Mouse (Mus musculus): ENCODE results near the gene Vav2. TPM values are rescaled to one million over a fixed set of nuclear protein-coding genes. Genes with fewer than 3 reads are reported as not detected.

The Vav2 gene
- polyA plus RNA-seq, 1 experiment from 2014 or later, result 16.4 TPM

DNA sequence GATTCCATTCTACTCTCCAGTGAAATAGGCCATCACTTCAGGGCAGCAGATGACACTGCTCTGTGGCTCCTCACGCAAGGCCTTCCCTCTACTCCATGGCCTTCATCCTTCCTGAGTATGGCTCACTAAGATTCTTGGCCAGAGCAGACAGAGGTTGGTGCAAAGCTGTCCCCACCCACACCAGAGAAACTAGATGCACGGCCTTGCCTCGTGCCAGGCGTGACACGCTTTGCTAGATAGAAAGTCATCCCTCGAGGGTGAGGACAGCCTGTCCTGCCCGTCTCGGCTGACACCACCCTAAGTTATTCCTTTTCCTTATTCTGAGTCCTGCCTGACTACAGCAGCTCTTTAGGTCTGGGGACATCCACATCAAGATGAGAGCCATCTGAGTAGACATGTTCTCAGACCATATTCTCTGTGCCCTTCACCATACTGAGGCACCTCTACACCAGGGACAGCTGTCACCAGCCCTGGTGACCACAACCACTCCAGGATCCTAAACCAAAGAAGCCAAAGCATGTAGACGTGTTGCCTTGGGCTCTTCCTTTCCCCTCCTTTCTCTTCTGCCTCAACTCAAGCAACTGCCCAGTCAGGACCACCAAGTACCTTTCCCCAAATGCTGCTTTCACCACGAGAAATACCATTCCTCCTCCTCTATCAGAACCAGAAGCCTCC lies 97.3 kb downstream of the Vav2 start:
- H3K4me1 ChIP-seq (ENCODE audit: control insufficient read depth, insufficient read depth, low read length), result peaks cover 15% of the 10 kb centered on the region; the same call in 1 of the 2 replicates
- ATAC-seq (ENCODE audit: low FRiP score, low TSS enrichment) (no peak), DNase-seq (no peak)
- H3K4me3 ChIP-seq (replicated peaks; ENCODE audit: low read depth, low read length), result no peak overlapping the region
- H3K9me3 ChIP-seq (ENCODE audit: control insufficient read depth, low read length), result no peaks in the 10 kb centered on the region
- H3K9ac ChIP-seq (replicated peaks; ENCODE audit: low read length), result no peak overlapping the region
- H3K4me2 ChIP-seq (ENCODE audit: low read length), result no peak overlapping the region
- H3K27me3 ChIP-seq (ENCODE audit: control insufficient read depth, insufficient read depth, low read length), result no peaks in the 10 kb centered on the region
- H3K27ac ChIP-seq (replicated peaks; ENCODE audit: low read depth, low read length), result no peak overlapping the region
- H3K36me3 ChIP-seq (ENCODE audit: control insufficient read depth, insufficient read depth, low read length), result no peaks in the 10 kb centered on the region
- 95% methylated on average over 10 of the region's 10 CpGs for WGBS

- no peaks in the 10 kb centered on the region for H3K27me3 ChIP-seq (ENCODE audit: control insufficient read depth, insufficient read depth, low read length)
- no peak for ATAC-seq (ENCODE audit: low FRiP score, low TSS enrichment)
- H3K27ac ChIP-seq (replicated peaks; ENCODE audit: low read depth, low read length), result no peak overlapping the region
Observed at GRCm38 (mm10) chr2:27328613-27329041, 98.2 kb downstream of the Vav2 start.

GRCm38 (mm10) chr2:27327886-27328285 lies 98.9 kb downstream of the Vav2 start:
- 59% methylated on average over 4 of the region's 4 CpGs for WGBS
- ATAC-seq (ENCODE audit: low FRiP score, low TSS enrichment), result no peak
- no peaks in the 10 kb centered on the region for H3K9me3 ChIP-seq (ENCODE audit: control insufficient read depth, low read length)
- no peak overlapping the region for H3K4me3 ChIP-seq (replicated peaks; ENCODE audit: low read depth, low read length)
- no peak for DNase-seq
- H3K36me3 ChIP-seq (ENCODE audit: control insufficient read depth, insufficient read depth, low read length), result no peaks in the 10 kb centered on the region
- H3K4me2 ChIP-seq (ENCODE audit: low read length), result no peak overlapping the region
- peaks cover 22% of the 10 kb centered on the region; the same call in 1 of the 2 replicates for H3K4me1 ChIP-seq (ENCODE audit: control insufficient read depth, insufficient read depth, low read length)
- no peak overlapping the region for H3K9ac ChIP-seq (replicated peaks; ENCODE audit: low read length)
- H3K27ac ChIP-seq (replicated peaks; ENCODE audit: low read depth, low read length), result no peak overlapping the region
- no peaks in the 10 kb centered on the region for H3K27me3 ChIP-seq (ENCODE audit: control insufficient read depth, insufficient read depth, low read length)

More at GRCm38 (mm10) chr2:27328613-27329041, 98.2 kb downstream of the Vav2 start:
- Histone ChIP-seq H3K9ac (replicated peaks; ENCODE audit: low read length) (no peak overlapping the region), H3K4me1 (ENCODE audit: control insufficient read depth, insufficient read depth, low read length) (peaks cover 18% of the 10 kb centered on the region; the same call in 1 of the 2 replicates), H3K4me3 (replicated peaks; ENCODE audit: low read depth, low read length) (no peak overlapping the region), H3K36me3 (ENCODE audit: control insufficient read depth, insufficient read depth, low read length) (no peaks in the 10 kb centered on the region), H3K9me3 (ENCODE audit: control insufficient read depth, low read length) (no peaks in the 10 kb centered on the region), H3K4me2 (ENCODE audit: low read length) (no peak overlapping the region)
- no peak for DNase-seq

DNA sequence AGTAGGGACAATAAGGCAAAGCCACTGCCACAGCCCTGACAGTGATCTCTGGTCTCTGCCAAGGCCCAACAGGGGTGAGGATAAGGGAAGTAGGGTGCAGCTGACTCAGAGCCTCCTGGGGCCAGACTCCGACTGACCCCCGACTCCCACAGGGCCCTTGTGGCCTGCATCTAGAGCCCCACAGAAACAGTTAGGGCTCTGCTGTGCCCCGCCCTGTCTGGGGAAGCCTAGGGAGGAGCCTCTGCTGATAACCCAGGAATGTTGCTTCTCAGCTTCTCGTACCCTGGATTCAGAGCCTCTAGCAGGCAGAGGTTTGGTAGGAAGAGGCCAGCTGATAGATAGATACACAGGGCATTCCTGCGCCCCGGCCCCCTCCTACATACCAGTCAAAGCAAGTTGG lies 99.8 kb downstream of the Vav2 start:
- no peak overlapping the region for H3K4me3 ChIP-seq (replicated peaks; ENCODE audit: low read depth, low read length)
- no peak for ATAC-seq (ENCODE audit: low FRiP score, low TSS enrichment)

GRCm38 (mm10) chr2:27326357-27326756 lies 100.5 kb downstream of the Vav2 start:
- no peaks in the 10 kb centered on the region for H3K36me3 ChIP-seq (ENCODE audit: control insufficient read depth, insufficient read depth, low read length)
- H3K4me2 ChIP-seq (ENCODE audit: low read length), result no peak overlapping the region
- H3K4me3 ChIP-seq (replicated peaks; ENCODE audit: low read depth, low read length), result no peak overlapping the region
- H3K27me3 ChIP-seq (ENCODE audit: control insufficient read depth, insufficient read depth, low read length), result no peaks in the 10 kb centered on the region
- H3K9ac ChIP-seq (replicated peaks; ENCODE audit: low read length), result no peak overlapping the region
- DNase-seq (no peak), ATAC-seq (ENCODE audit: low FRiP score, low TSS enrichment) (0 out of 2 replicates have a peak, but pooled peaks have one; percentile 49)
- WGBS, result 68% methylated on average over 7 of the region's 7 CpGs
- peaks cover 29% of the 10 kb centered on the region for H3K4me1 ChIP-seq (ENCODE audit: control insufficient read depth, insufficient read depth, low read length)
- H3K9me3 ChIP-seq (ENCODE audit: control insufficient read depth, low read length), result no peaks in the 10 kb centered on the region
- no peak overlapping the region for H3K27ac ChIP-seq (replicated peaks; ENCODE audit: low read depth, low read length)

More for the DNA sequence above, 99.8 kb downstream of the Vav2 start:
- Histone ChIP-seq H3K4me2 (ENCODE audit: low read length) (no peak overlapping the region), H3K9me3 (ENCODE audit: control insufficient read depth, low read length) (no peaks in the 10 kb centered on the region), H3K27ac (replicated peaks; ENCODE audit: low read depth, low read length) (no peak overlapping the region), H3K27me3 (ENCODE audit: control insufficient read depth, insufficient read depth, low read length) (no peaks in the 10 kb centered on the region), H3K36me3 (ENCODE audit: control insufficient read depth, insufficient read depth, low read length) (no peaks in the 10 kb centered on the region), H3K9ac (replicated peaks; ENCODE audit: low read length) (no peak overlapping the region), H3K4me1 (ENCODE audit: control insufficient read depth, insufficient read depth, low read length) (peaks cover 22% of the 10 kb centered on the region; the same call in 1 of the 2 replicates)
- whole genome bisulfite sequencing, result 82% methylated on average over 6 of the region's 6 CpGs
- no peak for DNase-seq

DNA sequence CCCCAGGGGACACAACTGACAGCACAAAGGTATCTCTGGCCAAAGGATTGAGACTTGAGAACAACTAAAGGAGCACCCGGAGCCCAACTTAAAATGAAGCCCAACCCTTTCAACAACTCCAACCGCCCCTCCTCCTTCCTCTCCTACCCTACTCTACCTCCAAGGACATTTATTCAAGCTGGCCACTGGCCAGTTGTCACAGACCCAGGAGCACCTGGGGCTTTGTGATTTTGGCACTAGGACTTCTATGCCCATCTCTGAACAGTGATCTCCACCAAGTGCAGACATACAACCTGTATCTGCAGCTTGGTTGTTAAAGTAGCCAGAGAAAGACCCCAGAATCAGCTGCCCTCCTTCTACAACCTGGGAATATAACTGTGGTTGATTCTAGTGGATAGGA lies 102.1 kb downstream of the Vav2 start:
- Histone ChIP-seq H3K36me3 (ENCODE audit: control insufficient read depth, insufficient read depth, low read length) (no peaks in the 10 kb centered on the region), H3K9me3 (ENCODE audit: control insufficient read depth, low read length) (no peaks in the 10 kb centered on the region), H3K9ac (replicated peaks; ENCODE audit: low read length) (no peak overlapping the region), H3K4me2 (ENCODE audit: low read length) (no peak overlapping the region), H3K27me3 (ENCODE audit: control insufficient read depth, insufficient read depth, low read length) (no peaks in the 10 kb centered on the region), H3K4me3 (replicated peaks; ENCODE audit: low read depth, low read length) (no peak overlapping the region), H3K4me1 (ENCODE audit: control insufficient read depth, insufficient read depth, low read length) (peaks cover 32% of the 10 kb centered on the region), H3K27ac (replicated peaks; ENCODE audit: low read depth, low read length) (no peak overlapping the region)
- no peak for ATAC-seq (ENCODE audit: low FRiP score, low TSS enrichment)
- no peak for DNase-seq
- 11% methylated on average over 2 of the region's 2 CpGs for whole genome bisulfite sequencing

DNA sequence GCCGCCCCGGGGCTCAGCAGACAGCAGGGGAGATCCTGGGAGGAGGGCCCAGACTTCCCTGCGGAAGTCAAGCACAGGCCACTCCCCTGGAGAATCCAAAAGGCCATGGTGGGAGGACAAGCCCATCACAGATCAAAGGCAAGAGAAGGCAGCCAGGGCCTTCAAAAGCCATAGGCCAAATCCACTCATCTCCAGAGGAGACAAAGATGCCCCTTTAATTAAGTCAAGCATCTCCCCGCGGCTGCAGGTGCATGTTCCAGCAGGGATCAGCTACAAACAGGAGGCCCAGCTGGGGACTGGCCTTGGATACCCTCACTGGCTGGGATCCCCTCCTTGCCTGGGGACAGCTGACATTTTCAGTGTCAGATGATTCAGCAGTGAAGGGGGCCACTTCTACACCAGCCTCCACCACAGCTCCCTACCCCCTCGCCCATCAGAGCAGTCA lies 105.4 kb downstream of the Vav2 start:
- 7% methylated on average over 6 of the region's 6 CpGs for WGBS
- peak; percentile 60 for DNase-seq
- H3K27me3 ChIP-seq (ENCODE audit: control insufficient read depth, insufficient read depth, low read length), result no peaks in the 10 kb centered on the region
- no peaks in the 10 kb centered on the region for H3K9me3 ChIP-seq (ENCODE audit: control insufficient read depth, low read length)
- H3K36me3 ChIP-seq (ENCODE audit: control insufficient read depth, insufficient read depth, low read length), result no peaks in the 10 kb centered on the region
- H3K9ac ChIP-seq (replicated peaks; ENCODE audit: low read length), result peak overlapping the region; percentile 30; the same call in 1 of the 2 replicates
- no peak overlapping the region for H3K4me2 ChIP-seq (ENCODE audit: low read length)
- peaks cover 37% of the 10 kb centered on the region for H3K4me1 ChIP-seq (ENCODE audit: control insufficient read depth, insufficient read depth, low read length)
- peak; percentile 57; the same call in 1 of the 2 replicates for ATAC-seq (ENCODE audit: low FRiP score, low TSS enrichment)
- no peak overlapping the region for H3K4me3 ChIP-seq (replicated peaks; ENCODE audit: low read depth, low read length)
- peak overlapping the region; percentile 58 for H3K27ac ChIP-seq (replicated peaks; ENCODE audit: low read depth, low read length)

DNA sequence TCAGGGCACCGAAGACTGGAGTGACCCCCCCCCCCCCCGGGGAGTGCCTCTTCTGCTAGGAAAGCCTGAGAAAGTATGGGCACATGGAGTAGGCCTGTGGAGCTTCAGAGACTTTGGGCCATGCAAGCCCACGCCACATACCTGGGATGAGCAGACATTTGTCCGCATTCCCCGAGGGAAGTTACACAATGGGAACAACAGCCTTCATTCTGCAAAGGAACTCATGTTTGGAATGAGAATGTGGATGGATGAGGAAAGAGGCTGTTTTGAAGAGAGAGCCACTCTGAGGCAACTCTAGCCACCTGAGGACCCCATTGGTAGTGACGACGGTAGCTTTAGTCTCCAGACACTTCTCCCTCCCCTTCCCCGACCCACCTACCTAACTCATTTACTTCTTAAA lies 106.0 kb downstream of the Vav2 start:
- H3K4me2 ChIP-seq (ENCODE audit: low read length), result no peak overlapping the region
- H3K27me3 ChIP-seq (ENCODE audit: control insufficient read depth, insufficient read depth, low read length), result no peaks in the 10 kb centered on the region
- H3K4me3 ChIP-seq (replicated peaks; ENCODE audit: low read depth, low read length), result no peak overlapping the region
- no peak for ATAC-seq (ENCODE audit: low FRiP score, low TSS enrichment)
- H3K36me3 ChIP-seq (ENCODE audit: control insufficient read depth, insufficient read depth, low read length), result no peaks in the 10 kb centered on the region
- H3K27ac ChIP-seq (replicated peaks; ENCODE audit: low read depth, low read length), result no peak overlapping the region
- no peak for DNase-seq
- H3K4me1 ChIP-seq (ENCODE audit: control insufficient read depth, insufficient read depth, low read length), result peaks cover 34% of the 10 kb centered on the region
- WGBS, result 40% methylated on average over 8 of the region's 8 CpGs
- H3K9ac ChIP-seq (replicated peaks; ENCODE audit: low read length), result no peak overlapping the region
- no peaks in the 10 kb centered on the region for H3K9me3 ChIP-seq (ENCODE audit: control insufficient read depth, low read length)

- Histone ChIP-seq H3K9ac (replicated peaks; ENCODE audit: low read length) (no peak overlapping the region), H3K27ac (replicated peaks; ENCODE audit: low read depth, low read length) (peak overlapping the region; percentile 32; the same call in 1 of the 2 replicates)
Observed at GRCm38 (mm10) chr2:27318606-27319005, 108.2 kb downstream of the Vav2 start.

More at GRCm38 (mm10) chr2:27318606-27319005, 108.2 kb downstream of the Vav2 start:
- ATAC-seq (ENCODE audit: low FRiP score, low TSS enrichment), result no peak
- H3K9me3 ChIP-seq (ENCODE audit: control insufficient read depth, low read length), result no peaks in the 10 kb centered on the region
- no peak overlapping the region for H3K4me3 ChIP-seq (replicated peaks; ENCODE audit: low read depth, low read length)
- no peaks in the 10 kb centered on the region for H3K27me3 ChIP-seq (ENCODE audit: control insufficient read depth, insufficient read depth, low read length)
- no peak overlapping the region for H3K4me2 ChIP-seq (ENCODE audit: low read length)
- peaks cover 32% of the 10 kb centered on the region for H3K4me1 ChIP-seq (ENCODE audit: control insufficient read depth, insufficient read depth, low read length)
- no peak for DNase-seq
- no peaks in the 10 kb centered on the region for H3K36me3 ChIP-seq (ENCODE audit: control insufficient read depth, insufficient read depth, low read length)
- WGBS, result 39% methylated on average over 4 of the region's 4 CpGs

All from midbrain, embryonic 14.5 days (tissue).